Mouse (Mus musculus) activated CD4-positive, CD25-positive, alpha-beta regulatory T cell, adult 4 months (primary cell): ENCODE measurements around the gene Ptgdr. TPM values are rescaled to one million over a fixed set of nuclear protein-coding genes. Genes with fewer than 3 reads are reported as not detected.

Source experiments
- polyA plus RNA-seq, 2 experiments: library from polyadenylated mRNA; unstranded; fragments of 100-300 nt; shearing (Covaris generic); gene quantifications; one replicate each; pipeline ENCODE4 v1.2.1; 2017

Ptgdr gene
- polyA plus RNA-seq, 2 experiments from 2014 or later, result not detected

Other genes with a start within 250 kb of the Ptgdr start
- not detected for gene Gm5624, start 231.4 kb downstream of the Ptgdr start, polyA plus RNA-seq
- not detected for gene Gm8257, start 152.9 kb downstream of the Ptgdr start, polyA plus RNA-seq
- not detected for gene Gm8267, start 109.0 kb downstream of the Ptgdr start, polyA plus RNA-seq
- 10 to 100 TPM; 36.1 to 41.2 TPM for gene Ptger2, start 128.8 kb upstream of the Ptgdr start, polyA plus RNA-seq